Mouse (Mus musculus) kidney, postnatal 25 days (tissue): ENCODE results near the gene Pdzph1.

Source experiments
- DNase-seq, 2 experiments: peaks; one replicate each; pipeline ENCODE4 v3.0.0; 2021; ENCODE audit warnings: mixed read lengths in 2 of 2

The Pdzph1 gene

GRCm38 (mm10) chr17:58991275-58991674 is at the start of gene Pdzph1:
TSS of gene Pdzph1 (minus strand) at chr17:58991375.
- DNase-seq: no peak

- DNase-seq: peak in 1 of 2 experiments; percentile 24
Observed at GRCm38 (mm10) chr17:59039754-59040153, 48.6 kb upstream of the Pdzph1 start.

GRCm38 (mm10) chr17:59033445-59033844 is 42.3 kb upstream of the Pdzph1 start:
- no peak for DNase-seq

- DNase-seq: no peak
Observed at GRCm38 (mm10) chr17:59026336-59026735, 35.2 kb upstream of the Pdzph1 start.

- DNase-seq: no peak
Observed at GRCm38 (mm10) chr17:59024502-59024901, 33.3 kb upstream of the Pdzph1 start.

- peak in 1 of 2 experiments; percentile 11 for DNase-seq
Observed at GRCm38 (mm10) chr17:59023971-59024370, 32.8 kb upstream of the Pdzph1 start.

GRCm38 (mm10) chr17:59018666-59019065 is 27.5 kb upstream of the Pdzph1 start:
- DNase-seq: peak in 1 of 2 experiments; percentile 11

- peak; percentile 81 to 93 for DNase-seq
Observed at GRCm38 (mm10) chr17:59013091-59013459, 21.9 kb upstream of the Pdzph1 start, which contains the start of gene Nudt12. TSS of gene Nudt12 (minus strand) at chr17:59013372.

GRCm38 (mm10) chr17:59012421-59013090 is 21.4 kb upstream of the Pdzph1 start:
- DNase-seq: peak; percentile 17 to 55

GRCm38 (mm10) chr17:59011546-59012307 is 20.6 kb upstream of the Pdzph1 start:
- DNase-seq: no peak

GRCm38 (mm10) chr17:58973237-58973636 is 17.9 kb downstream of the Pdzph1 start:
- DNase-seq: no peak

GRCm38 (mm10) chr17:58959905-58960304 is 31.3 kb downstream of the Pdzph1 start:
- peak; percentile 60 for DNase-seq

- no peak for DNase-seq
Observed at GRCm38 (mm10) chr17:58957055-58957454, 34.1 kb downstream of the Pdzph1 start.

- DNase-seq: no peak
Observed at GRCm38 (mm10) chr17:58943015-58943822, 48.0 kb downstream of the Pdzph1 start.

GRCm38 (mm10) chr17:58938598-58938997 is 52.6 kb downstream of the Pdzph1 start:
- DNase-seq: no peak

GRCm38 (mm10) chr17:58937533-58937932 is 53.6 kb downstream of the Pdzph1 start:
- no peak for DNase-seq

- no peak for DNase-seq
Observed at GRCm38 (mm10) chr17:58932983-58933280, 58.2 kb downstream of the Pdzph1 start.

GRCm38 (mm10) chr17:58932279-58932982 is 58.7 kb downstream of the Pdzph1 start:
- DNase-seq: no peak

GRCm38 (mm10) chr17:58924754-58925546 is 66.2 kb downstream of the Pdzph1 start:
- no peak for DNase-seq

GRCm38 (mm10) chr17:58923901-58924476 is 67.2 kb downstream of the Pdzph1 start:
- DNase-seq: peak in 1 of 2 experiments; percentile 24

- DNase-seq: no peak
Observed at GRCm38 (mm10) chr17:58923316-58923866, 67.8 kb downstream of the Pdzph1 start.
